Mouse (Mus musculus): ENCODE measurements around the gene Ucp1.

DNA sequence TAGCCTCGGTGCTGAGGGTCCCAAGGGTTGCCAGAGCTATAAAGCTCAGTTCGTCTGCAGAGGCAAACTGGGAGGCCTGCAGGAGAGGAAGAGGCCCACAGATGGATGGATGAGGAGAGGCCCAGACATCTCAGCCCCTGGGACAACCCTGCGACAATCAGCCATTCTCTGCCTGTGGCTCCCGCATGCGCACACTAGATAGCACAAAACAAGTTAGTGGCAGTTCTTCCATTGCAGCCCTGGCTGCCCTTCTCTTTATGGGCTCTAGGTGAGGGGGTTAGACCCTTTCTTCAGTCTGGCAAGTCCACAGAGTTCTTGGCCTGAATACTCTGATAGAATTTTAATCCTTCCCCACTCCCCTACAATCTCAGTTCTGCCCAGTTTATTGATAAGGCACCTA is 37.4 kb upstream of the Ucp1 start:
- TF ChIP-seq POLR2A (IDR thresholded peaks at IDR 0.05; ENCODE audit: low read depth, low read length): no peak
- no peak for TF ChIP-seq CTCF (IDR thresholded peaks at IDR 0.05; ENCODE audit: borderline replicate concordance, insufficient read depth, low read length)
